Mouse (Mus musculus) liver, postnatal 0 days (tissue): ENCODE data around the gene Rnf121. TPM values are rescaled to one million over a fixed set of nuclear protein-coding genes. Genes with fewer than 3 reads are reported as not detected.

Source experiments
- ATAC-seq: fragments of 200-750 bp; cut with Nextera tagmentation; 2 replicates; pipeline ENCODE4 v1.8.0; 2017; ENCODE audit warnings: mild to moderate bottlenecking, moderate library complexity
- DNase-seq: peaks from one replicate; pipeline ENCODE4 v3.0.0-alpha.2; 2016
- H3K27ac ChIP-seq: fragments of 300-500 bp; sonication (generic); 2 replicates; pipeline ENCODE4 v1.5.1; 2014; ENCODE audit warnings: antibody characterized with exemption, moderate library complexity, mild to moderate bottlenecking, low read depth
- H3K27me3 ChIP-seq: fragments of 300-500 bp; sonication (generic); 2 replicates; pipeline ENCODE4 v1.6.1; 2014; ENCODE audit warnings: low read length, control low read depth, mixed read lengths; ENCODE audit not compliant: insufficient read depth
- H3K36me3 ChIP-seq: fragments of 300-500 bp; sonication (generic); replicated peaks from 2 replicates; pipeline ENCODE4 v1.6.1; 2014; ENCODE audit warnings: mild to moderate bottlenecking, control low read depth, low read length, moderate library complexity, mixed read lengths; ENCODE audit not compliant: insufficient read depth
- H3K4me1 ChIP-seq: fragments of 300-500 bp; sonication (generic); 2 replicates; pipeline ENCODE4 v1.6.1; 2014; ENCODE audit warnings: antibody characterized with exemption, mild to moderate bottlenecking, control low read depth; ENCODE audit not compliant: insufficient read depth
- H3K4me2 ChIP-seq: fragments of 300-500 bp; sonication (generic); 2 replicates; pipeline ENCODE4 v1.6.1; 2014; ENCODE audit warnings: low read depth, mild to moderate bottlenecking, low read length, moderate library complexity, mixed read lengths
- H3K4me3 ChIP-seq: fragments of 300-500 bp; sonication (generic); 2 replicates; pipeline ENCODE4 v1.5.1; 2014; ENCODE audit warnings: low read depth, low read length
- H3K9ac ChIP-seq: fragments of 300-500 bp; sonication (generic); replicated peaks from 2 replicates; pipeline ENCODE4 v1.6.1; 2014; ENCODE audit warnings: mild to moderate bottlenecking, moderate library complexity
- H3K9me3 ChIP-seq: fragments of 300-500 bp; sonication (generic); 2 replicates; pipeline ENCODE4 v1.6.1; 2016; ENCODE audit warnings: mild to moderate bottlenecking, control low read depth, low read length, mixed read lengths
- CTCF ChIP-seq: sonication (generic); IDR thresholded peaks from 2 replicates; pipeline ENCODE4 v1.5.1; 2016; ENCODE audit warnings: antibody characterized with exemption, low read depth
- EP300 ChIP-seq: IDR thresholded peaks from 2 replicates; pipeline ENCODE4 v1.6.1; 2016; ENCODE audit warnings: antibody characterized with exemption, low read depth, mild to moderate bottlenecking
- WGBS: fragments of 180-500 bp; shearing (Covaris S2); extraction: QIAGEN DNeasy Blood & Tissue Kit; methylation state at CpG from one replicate; pipeline ENCODE4 v1.1.7; 2014; ENCODE audit not compliant: insufficient replicate concordance; 5-methylcytosine and 5-hydroxymethylcytosine counted together
- polyA plus RNA-seq: library from polyadenylated mRNA; unstranded; fragments of >200 nt; fragmentation: Nextera tagmentation; extraction: Ambion mirVana; gene quantifications from 2 replicates; pipeline ENCODE4 v1.2.1, GENCODE M21; 2015

Rnf121 gene
- polyA plus RNA-seq, 1 experiment from 2014 or later = 10.0 TPM

- H3K4me3 ChIP-seq = no peak overlapping the region
- no peak overlapping the region for H3K4me2 ChIP-seq
- H3K4me1 ChIP-seq = peaks cover 12% of the 10 kb centered on the region
- no peaks in the 10 kb centered on the region for H3K36me3 ChIP-seq
- 54% methylated on average over 5 of the region's 5 CpGs for WGBS
- no peak overlapping the region for H3K9ac ChIP-seq
- no peak overlapping the region for H3K27ac ChIP-seq
- H3K9me3 ChIP-seq = no peaks in the 10 kb centered on the region
- ATAC-seq (no peak), DNase-seq (no peak)
- TF ChIP-seq EP300 = no peak
- no peak for TF ChIP-seq CTCF
- no peaks in the 10 kb centered on the region for H3K27me3 ChIP-seq
Observed at GRCm38 (mm10) chr7:102104126-102104525, 38.9 kb upstream of the Rnf121 start.

- ATAC-seq = peak; percentile 45
- Histone ChIP-seq H3K9ac (no peak overlapping the region), H3K4me1 (peaks cover 12% of the 10 kb centered on the region), H3K27ac (no peak overlapping the region), H3K4me2 (no peak overlapping the region), H3K36me3 (no peaks in the 10 kb centered on the region), H3K4me3 (no peak overlapping the region), H3K27me3 (no peaks in the 10 kb centered on the region), H3K9me3 (no peaks in the 10 kb centered on the region)
- no peak for DNase-seq
- TF ChIP-seq CTCF = no peak
- no peak for TF ChIP-seq EP300
- 44% methylated on average over 2 of the region's 2 CpGs for WGBS
Observed at GRCm38 (mm10) chr7:102103555-102103954, 38.3 kb upstream of the Rnf121 start.

- ATAC-seq (no peak), DNase-seq (no peak)
- Histone ChIP-seq H3K4me2 (no peak overlapping the region), H3K9ac (no peak overlapping the region), H3K36me3 (no peaks in the 10 kb centered on the region), H3K4me3 (no peak overlapping the region), H3K9me3 (no peaks in the 10 kb centered on the region), H3K27me3 (no peaks in the 10 kb centered on the region), H3K4me1 (peaks cover 12% of the 10 kb centered on the region), H3K27ac (no peak overlapping the region)
- TF ChIP-seq CTCF (no peak), EP300 (no peak)
- WGBS = 64% methylated on average over 6 of the region's 6 CpGs
Observed at GRCm38 (mm10) chr7:102102696-102103095, 37.4 kb upstream of the Rnf121 start.

- 0 out of 2 replicates have a peak, but pooled peaks have one; percentile 9 for TF ChIP-seq CTCF
- no peak for TF ChIP-seq EP300
- WGBS = 62% methylated on average over 8 of the region's 8 CpGs
Observed at GRCm38 (mm10) chr7:102102241-102102640, 37.0 kb upstream of the Rnf121 start.

GRCm38 (mm10) chr7:102101487-102101886 lies 36.2 kb upstream of the Rnf121 start, which contains the start of gene Art1:
TSS of gene Art1 (plus strand) at chr7:102101743.
- no peak for ATAC-seq
- no peak for DNase-seq
- no peaks in the 10 kb centered on the region for H3K9me3 ChIP-seq
- H3K36me3 ChIP-seq = no peaks in the 10 kb centered on the region
- peak within 1 kb of the TSS; percentile 87; the same call in 1 of the 2 replicates for H3K4me2 ChIP-seq
- no peak within 1 kb of the TSS for H3K4me3 ChIP-seq
- H3K4me1 ChIP-seq = peaks cover 7% of the 10 kb centered on the region
- H3K27me3 ChIP-seq = no peaks in the 10 kb centered on the region
- no peak within 1 kb of the TSS for H3K27ac ChIP-seq
- no peak within 1 kb of the TSS for H3K9ac ChIP-seq
- TF ChIP-seq EP300 = no peak
- no peak for TF ChIP-seq CTCF
- WGBS = 72% methylated on average over 5 of the region's 5 CpGs

More at GRCm38 (mm10) chr7:102102241-102102640, 37.0 kb upstream of the Rnf121 start:
- no peak overlapping the region for H3K4me2 ChIP-seq
- H3K4me1 ChIP-seq = peaks cover 12% of the 10 kb centered on the region
- H3K9ac ChIP-seq = no peak overlapping the region
- H3K9me3 ChIP-seq = no peaks in the 10 kb centered on the region
- H3K36me3 ChIP-seq = no peaks in the 10 kb centered on the region
- H3K27ac ChIP-seq = no peak overlapping the region
- H3K27me3 ChIP-seq = no peaks in the 10 kb centered on the region
- DNase-seq (no peak), ATAC-seq (peak; percentile 40; the same call in 1 of the 2 replicates)
- no peak overlapping the region for H3K4me3 ChIP-seq

- H3K4me3 ChIP-seq = no peak overlapping the region
- H3K4me1 ChIP-seq = peaks cover 7% of the 10 kb centered on the region
- TF ChIP-seq EP300 (no peak), CTCF (no peak)
- no peak overlapping the region for H3K9ac ChIP-seq
- no peak overlapping the region for H3K27ac ChIP-seq
- H3K4me2 ChIP-seq = no peak overlapping the region
- ATAC-seq (no peak), DNase-seq (no peak)
- H3K27me3 ChIP-seq = no peaks in the 10 kb centered on the region
- no peaks in the 10 kb centered on the region for H3K36me3 ChIP-seq
- H3K9me3 ChIP-seq = no peaks in the 10 kb centered on the region
- WGBS = 66% methylated on average over 5 of the region's 5 CpGs
Observed at GRCm38 (mm10) chr7:102100868-102101267, 35.6 kb upstream of the Rnf121 start.
